Mouse (Mus musculus) megakaryocyte, embryonic 14.5 days (primary cell): Measurements from ENCODE around the gene Scaf8. TPM values are rescaled to one million over a fixed set of nuclear protein-coding genes. Genes with fewer than 3 reads are reported as not detected.

Experiments
- H3K27me3 ChIP-seq: replicated peaks from 2 replicates; pipeline ENCODE3; 2012; ENCODE audit warnings: inconsistent platforms
- H3K36me3 ChIP-seq: replicated peaks from 2 replicates; pipeline ENCODE3; 2012; ENCODE audit warnings: low read length, inconsistent platforms, mixed read lengths
- H3K4me1 ChIP-seq: 2 replicates; pipeline ENCODE4 v1.6.1; 2012; ENCODE audit warnings: inconsistent platforms
- H3K4me3 ChIP-seq: replicated peaks from 2 replicates; pipeline ENCODE3; 2012; ENCODE audit warnings: moderate library complexity, mild to moderate bottlenecking, inconsistent platforms
- H3K9me3 ChIP-seq: 2 replicates; pipeline ENCODE4 v1.6.1; 2012; ENCODE audit warnings: inconsistent platforms
- FLI1 ChIP-seq: IDR thresholded peaks from 2 replicates; pipeline ENCODE4 v1.6.1; 2012; ENCODE audit warnings: low read length, inconsistent platforms, mixed read lengths
- GATA1 ChIP-seq: IDR thresholded peaks from 3 replicates; pipeline ENCODE4 v1.6.1; 2012; ENCODE audit warnings: mixed read lengths, low read length, inconsistent platforms, borderline replicate concordance
- polyA plus RNA-seq: library from polyadenylated mRNA; stranded (reverse); fragments of >175 nt; gene quantifications from 2 replicates; pipeline ENCODE4 v1.2.3, GENCODE M21; 2012; ENCODE audit warnings: low replicate concordance; ENCODE audit not compliant: insufficient read depth

The Scaf8 gene
- polyA plus RNA-seq, 1 experiment = 4.5 TPM

DNA sequence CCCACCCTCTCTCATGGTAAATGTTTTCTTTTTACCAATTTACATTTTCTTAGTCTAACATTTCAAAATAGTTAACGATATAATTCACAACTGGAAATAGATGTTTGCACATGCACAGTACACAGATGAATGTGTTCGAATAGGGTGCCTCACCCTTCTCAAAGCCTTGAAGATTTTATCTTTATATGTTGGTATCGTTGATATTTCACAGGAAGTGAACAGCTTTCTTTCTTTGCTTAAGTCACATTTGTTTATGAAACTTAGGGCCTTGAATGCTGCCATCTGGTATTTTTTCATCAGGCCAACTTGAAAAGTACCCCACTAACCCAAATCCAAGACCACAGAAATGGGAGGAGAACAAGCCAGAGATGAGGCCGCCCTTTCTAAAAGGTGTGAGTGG, 94.8 kb downstream of the Scaf8 start:
- Histone ChIP-seq H3K36me3 (peaks cover 90% of the 10 kb centered on the region), H3K4me3 (no peak overlapping the region), H3K27me3 (no peaks in the 10 kb centered on the region), H3K4me1 (peaks cover 80% of the 10 kb centered on the region), H3K9me3 (no peaks in the 10 kb centered on the region)
- TF ChIP-seq GATA1 (no peak), FLI1 (no peak)

DNA sequence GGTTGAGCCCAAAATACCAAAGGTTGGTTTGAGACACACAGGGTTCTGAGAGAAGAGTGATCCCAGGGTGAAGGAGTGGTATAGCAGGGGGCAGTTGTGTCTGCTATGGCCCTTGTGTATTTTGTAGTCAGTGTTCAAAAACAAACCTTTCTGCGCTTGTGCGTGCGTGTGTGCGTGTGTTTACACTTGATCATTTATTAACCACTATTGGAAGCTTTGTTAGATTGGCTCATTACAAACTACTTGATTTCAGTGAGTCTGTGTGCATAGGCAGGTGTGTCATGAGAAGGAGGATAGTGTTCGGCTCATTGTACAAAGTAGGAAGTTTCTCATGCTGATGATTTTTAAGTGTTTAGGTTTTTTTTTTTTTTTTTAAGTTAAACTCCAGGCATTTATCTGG, 95.4 kb downstream of the Scaf8 start:
- Histone ChIP-seq H3K36me3 (peaks cover 91% of the 10 kb centered on the region), H3K4me1 (peaks cover 80% of the 10 kb centered on the region), H3K9me3 (no peaks in the 10 kb centered on the region), H3K4me3 (no peak overlapping the region), H3K27me3 (no peaks in the 10 kb centered on the region)
- TF ChIP-seq FLI1 = no peak
- no peak for TF ChIP-seq GATA1

DNA sequence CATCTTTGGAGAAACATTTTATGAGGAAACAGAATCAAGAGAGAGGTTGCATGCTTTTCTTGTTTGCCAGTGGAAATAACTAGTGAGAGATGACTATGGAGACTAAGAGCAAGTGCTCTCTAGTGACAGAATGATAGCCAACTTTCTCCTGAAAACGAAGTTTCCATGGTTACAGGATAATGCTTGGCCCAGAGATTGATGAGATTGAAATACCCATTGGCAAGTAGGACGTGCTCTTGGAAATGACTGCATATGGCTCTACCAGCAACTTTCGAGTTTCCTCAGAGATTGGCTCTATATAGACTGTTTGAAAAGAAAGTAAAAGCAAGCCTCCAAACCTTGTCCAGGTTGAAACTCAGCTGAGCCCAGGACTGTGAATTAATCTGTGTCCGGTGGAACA, 97.3 kb downstream of the Scaf8 start:
- Histone ChIP-seq H3K9me3 (no peaks in the 10 kb centered on the region), H3K36me3 (peaks cover 91% of the 10 kb centered on the region), H3K4me1 (peaks cover 80% of the 10 kb centered on the region), H3K4me3 (no peak overlapping the region), H3K27me3 (no peaks in the 10 kb centered on the region)
- TF ChIP-seq FLI1 (no peak), GATA1 (no peak)

DNA sequence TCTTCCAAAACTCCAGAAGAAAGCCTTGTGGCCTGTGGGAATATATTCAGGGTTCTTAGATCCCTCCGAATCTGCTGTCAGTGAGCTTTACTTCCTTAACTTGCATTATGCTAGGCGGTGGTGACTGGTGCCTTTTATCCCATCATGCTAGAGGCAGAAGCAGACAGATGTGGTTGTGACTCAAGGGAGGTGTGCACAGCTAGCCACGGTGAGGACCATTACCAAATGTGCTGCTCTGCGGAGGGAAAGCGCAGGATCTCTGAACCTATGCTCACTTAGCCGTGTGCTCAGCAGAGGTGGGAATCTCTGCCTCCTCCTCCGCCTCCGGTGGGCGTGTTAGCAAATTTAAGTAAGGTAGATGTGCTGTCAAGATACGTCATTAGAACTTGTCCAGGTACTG, 98.1 kb downstream of the Scaf8 start:
- peak overlapping the region; percentile 21 for H3K4me3 ChIP-seq
- no peaks in the 10 kb centered on the region for H3K9me3 ChIP-seq
- peaks cover 91% of the 10 kb centered on the region for H3K36me3 ChIP-seq
- no peaks in the 10 kb centered on the region for H3K27me3 ChIP-seq
- peaks cover 81% of the 10 kb centered on the region for H3K4me1 ChIP-seq
- TF ChIP-seq GATA1 = no peak
- no peak for TF ChIP-seq FLI1

DNA sequence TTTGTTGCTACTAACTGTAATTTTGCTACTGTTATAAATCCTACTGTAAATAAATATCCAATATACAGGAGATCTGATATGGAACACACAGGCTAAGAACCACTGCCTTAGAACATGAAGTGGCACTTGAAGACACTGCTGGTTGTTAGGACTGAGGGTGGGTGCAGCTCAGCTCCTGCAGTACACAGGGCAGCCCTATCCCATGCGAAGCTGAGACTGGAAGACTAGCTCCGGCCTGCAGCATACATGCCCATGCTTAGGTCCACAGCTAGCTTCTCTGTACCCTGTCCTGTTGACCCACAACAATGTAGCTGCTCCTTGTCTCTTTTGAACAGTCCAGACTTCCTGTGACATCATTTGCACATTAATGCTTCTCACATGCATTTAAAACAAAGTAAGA, 100.1 kb downstream of the Scaf8 start:
- peaks cover 85% of the 10 kb centered on the region for H3K36me3 ChIP-seq
- TF ChIP-seq GATA1 (no peak), FLI1 (no peak)
- peaks cover 84% of the 10 kb centered on the region for H3K4me1 ChIP-seq
- H3K9me3 ChIP-seq = no peaks in the 10 kb centered on the region
- peak overlapping the region; percentile 82 for H3K4me3 ChIP-seq
- no peaks in the 10 kb centered on the region for H3K27me3 ChIP-seq

DNA sequence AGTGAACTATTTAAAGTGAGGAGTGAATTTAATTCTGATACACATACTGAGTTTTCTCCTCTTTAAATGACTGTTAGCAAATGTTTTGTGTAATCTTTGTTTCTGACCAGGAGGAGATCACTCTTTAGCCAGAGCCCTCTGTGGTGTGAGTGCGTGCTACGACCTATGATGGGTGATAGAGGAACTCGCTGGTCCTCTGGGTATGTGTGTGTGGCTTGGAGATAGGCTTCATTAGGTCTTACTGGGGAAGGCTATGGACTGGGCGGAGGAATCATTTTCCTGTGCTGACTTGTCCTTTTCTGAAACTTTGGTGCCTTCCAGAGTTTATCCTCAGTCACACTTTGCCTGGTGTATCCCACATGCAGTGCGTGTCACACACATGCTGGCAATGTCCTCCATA, 102.3 kb downstream of the Scaf8 start:
- no peak for TF ChIP-seq FLI1
- no peak for TF ChIP-seq GATA1
- Histone ChIP-seq H3K27me3 (no peaks in the 10 kb centered on the region), H3K4me3 (peak overlapping the region; percentile 79), H3K36me3 (peaks cover 70% of the 10 kb centered on the region), H3K9me3 (no peaks in the 10 kb centered on the region), H3K4me1 (peaks cover 89% of the 10 kb centered on the region)

DNA sequence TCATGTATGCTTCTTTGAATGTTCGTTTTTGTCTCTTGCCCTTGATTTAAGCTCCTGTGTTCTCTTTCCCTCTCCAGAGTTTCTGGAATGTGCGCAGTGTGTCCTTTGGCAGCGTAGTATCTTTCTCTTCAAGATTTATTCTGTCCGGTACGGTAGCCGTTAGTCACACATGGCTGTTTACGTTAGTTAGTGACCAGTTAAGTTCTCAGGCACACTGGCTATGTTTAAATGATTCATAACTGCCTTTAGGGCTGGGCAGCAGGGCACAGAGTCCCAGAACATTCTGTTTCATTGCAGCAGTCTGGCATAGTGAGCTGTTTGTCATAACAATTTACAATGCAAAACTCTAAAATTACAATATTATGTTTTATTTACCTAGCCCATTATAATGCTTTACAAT, 103.6 kb downstream of the Scaf8 start:
- Histone ChIP-seq H3K4me1 (peaks cover 89% of the 10 kb centered on the region), H3K4me3 (no peak overlapping the region), H3K36me3 (peaks cover 59% of the 10 kb centered on the region), H3K27me3 (no peaks in the 10 kb centered on the region), H3K9me3 (no peaks in the 10 kb centered on the region)
- TF ChIP-seq FLI1 (no peak), GATA1 (no peak)

DNA sequence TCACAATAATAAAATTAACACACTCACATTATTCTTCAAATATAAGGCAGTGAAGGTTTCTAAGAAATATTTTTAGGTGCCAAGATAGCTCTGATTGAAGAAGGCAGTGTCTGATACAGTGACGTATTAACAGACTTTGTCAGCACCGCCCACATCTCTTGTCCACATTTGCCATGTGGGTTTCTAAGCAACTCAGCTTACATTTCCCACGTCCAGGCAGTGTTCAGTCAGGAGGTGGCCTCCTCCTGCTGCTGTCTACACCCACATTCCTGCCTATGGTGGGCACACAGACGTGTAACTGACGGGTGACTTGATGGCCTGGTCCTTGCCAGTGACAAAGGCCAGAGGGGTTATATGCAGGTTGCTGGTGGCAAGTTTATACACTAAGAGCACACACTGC, 104.1 kb downstream of the Scaf8 start:
- Histone ChIP-seq H3K4me3 (no peak overlapping the region), H3K36me3 (peaks cover 53% of the 10 kb centered on the region), H3K9me3 (no peaks in the 10 kb centered on the region), H3K27me3 (no peaks in the 10 kb centered on the region), H3K4me1 (peaks cover 90% of the 10 kb centered on the region)
- TF ChIP-seq GATA1 = no peak
- no peak for TF ChIP-seq FLI1

DNA sequence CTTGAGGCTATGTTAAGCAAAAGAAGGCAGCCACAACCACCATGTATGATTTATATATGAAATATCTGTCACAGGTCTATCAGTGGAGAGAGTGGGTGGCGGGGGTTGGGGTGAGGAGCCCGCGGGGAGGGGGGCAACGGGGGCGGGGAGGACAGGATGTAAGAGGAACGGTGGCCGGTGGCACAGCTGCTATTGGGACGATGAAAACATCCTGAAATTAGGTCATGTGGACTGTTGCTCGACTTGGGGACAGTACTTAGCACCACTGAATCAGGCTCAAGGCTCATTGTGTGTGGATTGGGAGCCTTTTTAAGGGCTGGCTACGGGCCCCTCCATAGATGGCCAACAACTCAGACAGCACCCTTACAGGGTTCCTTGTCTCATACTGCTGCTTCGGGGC, 105.4 kb downstream of the Scaf8 start:
- no peaks in the 10 kb centered on the region for H3K27me3 ChIP-seq
- H3K9me3 ChIP-seq = no peaks in the 10 kb centered on the region
- TF ChIP-seq FLI1 (no peak), GATA1 (no peak)
- H3K36me3 ChIP-seq = peaks cover 45% of the 10 kb centered on the region
- H3K4me1 ChIP-seq = peaks cover 92% of the 10 kb centered on the region
- no peak overlapping the region for H3K4me3 ChIP-seq

DNA sequence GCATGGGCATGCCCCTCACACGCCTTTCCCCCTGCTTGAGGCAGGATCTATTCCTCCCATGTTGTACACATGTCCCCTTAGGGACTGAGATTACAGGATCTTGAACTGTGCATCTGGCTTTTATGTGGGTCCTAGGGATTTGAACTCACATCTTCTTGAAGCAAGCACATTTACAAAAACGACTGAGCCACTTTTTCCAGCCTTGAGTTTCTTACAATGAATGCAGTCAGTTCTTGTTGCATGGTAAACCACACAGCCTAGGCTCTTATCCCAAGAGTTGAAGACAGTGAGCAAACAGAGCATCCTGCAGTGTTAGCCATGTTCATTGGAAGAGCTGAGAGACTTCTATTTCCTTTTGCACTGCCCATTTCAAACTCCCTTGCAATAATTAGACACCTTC, 108.3 kb downstream of the Scaf8 start:
- Histone ChIP-seq H3K4me3 (peak overlapping the region; percentile 57), H3K9me3 (no peaks in the 10 kb centered on the region), H3K27me3 (no peaks in the 10 kb centered on the region), H3K36me3 (peaks cover 37% of the 10 kb centered on the region), H3K4me1 (peaks cover 78% of the 10 kb centered on the region)
- TF ChIP-seq GATA1 (no peak), FLI1 (no peak)

DNA sequence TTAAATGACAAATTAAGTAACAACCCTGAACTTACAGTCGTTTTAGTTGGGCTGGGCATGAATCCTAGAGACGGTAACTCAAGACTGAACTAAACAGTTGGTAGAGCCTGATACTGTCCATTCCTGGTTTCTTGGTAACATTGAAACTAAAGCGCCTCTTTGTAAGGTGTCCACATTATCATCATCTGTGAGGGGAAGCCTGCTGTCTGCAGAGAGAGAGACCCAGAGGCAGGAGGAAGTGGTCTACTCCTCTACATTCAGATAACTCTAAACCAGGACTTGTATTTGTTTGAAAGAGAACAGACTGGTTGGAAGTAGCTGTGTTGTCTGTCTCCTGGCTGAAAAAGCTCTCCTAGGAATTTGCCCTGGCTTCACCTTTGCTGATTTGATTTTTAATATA, 108.9 kb downstream of the Scaf8 start:
- no peak for TF ChIP-seq GATA1
- peaks cover 75% of the 10 kb centered on the region for H3K4me1 ChIP-seq
- peak overlapping the region; percentile 81 for H3K4me3 ChIP-seq
- H3K36me3 ChIP-seq = peaks cover 32% of the 10 kb centered on the region
- H3K27me3 ChIP-seq = no peaks in the 10 kb centered on the region
- no peaks in the 10 kb centered on the region for H3K9me3 ChIP-seq
